Mouse (Mus musculus): ENCODE measurements around the gene Bpifb9a.

DNA sequence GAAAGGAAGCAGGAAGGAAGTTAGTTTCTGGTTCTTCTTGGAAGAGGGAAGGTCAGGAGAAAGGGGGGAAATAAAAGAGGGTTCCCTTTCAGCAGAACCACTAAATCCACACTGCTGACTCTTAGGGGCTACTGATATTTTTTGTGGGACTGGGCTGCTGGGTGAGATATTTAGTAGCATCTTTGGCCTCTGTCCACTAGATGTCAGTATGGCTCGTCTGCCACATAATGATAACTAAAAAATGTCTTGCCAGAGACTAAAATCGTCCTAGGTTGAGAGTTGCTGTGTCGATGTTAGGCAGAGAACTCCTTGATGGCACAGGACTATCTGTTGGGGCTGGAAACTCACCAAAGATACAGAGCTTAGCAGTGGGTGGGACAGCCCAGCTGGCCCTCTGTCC, 48.5 kb upstream of the Bpifb9a start:
- TF ChIP-seq ZC3H11A (IDR thresholded peaks at IDR 0.05; ENCODE audit: borderline replicate concordance, low read depth, low read length) (peak; percentile 48; the same call in 1 of the 2 replicates), ZNF384 (IDR thresholded peaks at IDR 0.05; ENCODE audit: low read depth, low read length) (no peak)
